Mouse (Mus musculus) layer of hippocampus, adult 2 months (tissue): ENCODE results near the gene Wfdc21. TPM values are rescaled to one million over a fixed set of nuclear protein-coding genes. Genes with fewer than 3 reads are reported as not detected.

Experiments used
- DNase-seq, 2 experiments: peaks; one replicate each; pipeline ENCODE4 v3.0.0; 2022; ENCODE audit warnings: low spot score in 2 of 2
- H3K27ac ChIP-seq: fragments of 200-600 bp; 2 replicates; pipeline ENCODE4 v1.8.1; 2022
- H3K4me3 ChIP-seq: fragments of 200-600 bp; 2 replicates; pipeline ENCODE4 v1.8.1; 2022; ENCODE audit warnings: mild to moderate bottlenecking
- CTCF ChIP-seq: fragments of 200-600 bp; conservative IDR thresholded peaks from 2 replicates; pipeline ENCODE4 v1.8.1; 2022; ENCODE audit warnings: antibody characterized with exemption, mild to moderate bottlenecking, moderate library complexity
- long read RNA-seq, 2 experiments: library from polyadenylated mRNA; stranded (forward); transcript quantifications; one replicate each; pipeline ENCODE4 v2.0.0; 2021; ENCODE audit warnings: borderline mapping rate in 2 of 2
- total RNA-seq, 2 experiments: library from RNA; stranded (reverse); gene quantifications; 2 replicates each; pipeline ENCODE4 v1.2.3; 2021

Gene Wfdc21
- total RNA-seq: not detected
- long read RNA-seq, experiment 1: 0 reads
- long read RNA-seq, experiment 2: 0 reads

- no peak for TF ChIP-seq CTCF
- no peak for DNase-seq
- no peak within 1 kb of the TSS for H3K27ac ChIP-seq
- H3K4me3 ChIP-seq: no peak within 1 kb of the TSS
These were observed at the start of gene Wfdc21 for GRCm38 (mm10) chr11:83746681-83747080. Wfdc21 (plus strand) TSS chr11:83746940.

- TF ChIP-seq CTCF: no peak
- no peak for DNase-seq
- H3K4me3 ChIP-seq: no peak within 1 kb of the TSS
- no peak within 1 kb of the TSS for H3K27ac ChIP-seq
These were observed 43.0 kb upstream of the Wfdc21 start, which contains the start of gene Wfdc17 for GRCm38 (mm10) chr11:83703705-83704104. Wfdc17 (plus strand) TSS chr11:83703991.

GRCm38 (mm10) chr11:83708715-83709114 is 38.0 kb upstream of the Wfdc21 start, which contains the start of gene Wfdc18:
Wfdc18 (plus strand) TSS chr11:83709015.
- no peak within 1 kb of the TSS for H3K4me3 ChIP-seq
- no peak for DNase-seq
- TF ChIP-seq CTCF: no peak
- H3K27ac ChIP-seq: no peak within 1 kb of the TSS

GRCm38 (mm10) chr11:83709683-83710082 is 37.1 kb upstream of the Wfdc21 start:
- no peak for TF ChIP-seq CTCF
- peak; percentile 13 to 53 for DNase-seq
- H3K4me3 ChIP-seq: no peak overlapping the region
- H3K27ac ChIP-seq: no peak overlapping the region

- Histone ChIP-seq H3K27ac (no peak overlapping the region), H3K4me3 (no peak overlapping the region)
- no peak for DNase-seq
- no peak for TF ChIP-seq CTCF
These were observed 34.1 kb upstream of the Wfdc21 start for GRCm38 (mm10) chr11:83712671-83713070.

- no peak for TF ChIP-seq CTCF
These were observed 32.8 kb upstream of the Wfdc21 start for GRCm38 (mm10) chr11:83713925-83714324.

GRCm38 (mm10) chr11:83717042-83717665 is 29.6 kb upstream of the Wfdc21 start:
- no peak overlapping the region for H3K4me3 ChIP-seq
- no peak for TF ChIP-seq CTCF

More at GRCm38 (mm10) chr11:83713925-83714324, 32.8 kb upstream of the Wfdc21 start:
- DNase-seq: no peak
- Histone ChIP-seq H3K4me3 (no peak overlapping the region), H3K27ac (no peak overlapping the region)

GRCm38 (mm10) chr11:83720766-83721165 is 26.0 kb upstream of the Wfdc21 start:
- H3K27ac ChIP-seq: no peak overlapping the region
- no peak for TF ChIP-seq CTCF
- no peak overlapping the region for H3K4me3 ChIP-seq
- no peak for DNase-seq

More at GRCm38 (mm10) chr11:83717042-83717665, 29.6 kb upstream of the Wfdc21 start:
- DNase-seq: no peak
- H3K27ac ChIP-seq: no peak overlapping the region

- no peak for DNase-seq
- Histone ChIP-seq H3K4me3 (no peak overlapping the region), H3K27ac (no peak overlapping the region)
- peak; percentile 76 for TF ChIP-seq CTCF
These were observed 17.8 kb upstream of the Wfdc21 start for GRCm38 (mm10) chr11:83728757-83729432.

GRCm38 (mm10) chr11:83731116-83731515 is 15.6 kb upstream of the Wfdc21 start:
- H3K4me3 ChIP-seq: no peak overlapping the region
- no peak overlapping the region for H3K27ac ChIP-seq
- no peak for TF ChIP-seq CTCF
- DNase-seq: no peak

GRCm38 (mm10) chr11:83733071-83733640 is 13.6 kb upstream of the Wfdc21 start:
- no peak for DNase-seq

GRCm38 (mm10) chr11:83734215-83734614 is 12.5 kb upstream of the Wfdc21 start:
- Histone ChIP-seq H3K27ac (no peak overlapping the region), H3K4me3 (no peak overlapping the region)
- DNase-seq: no peak
- no peak for TF ChIP-seq CTCF

More at GRCm38 (mm10) chr11:83733071-83733640, 13.6 kb upstream of the Wfdc21 start:
- TF ChIP-seq CTCF: peak; percentile 25
- no peak overlapping the region for H3K4me3 ChIP-seq
- H3K27ac ChIP-seq: no peak overlapping the region

- no peak overlapping the region for H3K27ac ChIP-seq
- TF ChIP-seq CTCF: no peak
- no peak overlapping the region for H3K4me3 ChIP-seq
- no peak for DNase-seq
These were observed 10.9 kb upstream of the Wfdc21 start for GRCm38 (mm10) chr11:83735881-83736280.
